Mouse (Mus musculus) kidney, embryonic 16.5 days (tissue): ENCODE measurements at regions not wholly inside any gene's neighbourhood (a gene's known extent, or its start where the extent isn't known, plus 50 kb on each side); places are given as distances from the start of the nearest gene placed in this dataset.

Source experiments
- ATAC-seq: fragments of 200-750 bp; cut with Nextera tagmentation; 2 replicates; pipeline ENCODE4 v1.8.0; 2017; ENCODE audit warnings: moderate TSS enrichment; ENCODE audit not compliant: low FRiP score, low TSS enrichment
- H3K27ac ChIP-seq: fragments of 300-500 bp; sonication (generic); 2 replicates; pipeline ENCODE4 v1.5.1; 2014; ENCODE audit warnings: low read length
- H3K27me3 ChIP-seq: fragments of 300-500 bp; sonication (generic); 2 replicates; pipeline ENCODE4 v1.6.1; 2014; ENCODE audit warnings: low read length, control low read depth, mixed read lengths; ENCODE audit not compliant: insufficient read depth
- H3K36me3 ChIP-seq: fragments of 300-500 bp; sonication (generic); 2 replicates; pipeline ENCODE4 v1.6.1; 2014; ENCODE audit warnings: low read length, control low read depth, mixed read lengths; ENCODE audit not compliant: insufficient read depth
- H3K4me1 ChIP-seq: fragments of 300-500 bp; sonication (generic); 2 replicates; pipeline ENCODE4 v1.6.1; 2014; ENCODE audit warnings: low read length, control low read depth, mixed read lengths; ENCODE audit not compliant: insufficient read depth
- H3K4me2 ChIP-seq: fragments of 300-500 bp; sonication (generic); replicated peaks from 2 replicates; pipeline ENCODE4 v1.6.1; 2014; ENCODE audit warnings: low read depth, low read length
- H3K4me3 ChIP-seq: fragments of 300-500 bp; sonication (generic); 2 replicates; pipeline ENCODE4 v1.5.1; 2014; ENCODE audit warnings: mild to moderate bottlenecking, low read length
- H3K9ac ChIP-seq: fragments of 300-500 bp; sonication (generic); replicated peaks from 2 replicates; pipeline ENCODE4 v1.6.1; 2014; ENCODE audit warnings: low read length
- H3K9me3 ChIP-seq: fragments of 300-500 bp; sonication (generic); 2 replicates; pipeline ENCODE4 v1.6.1; 2016; ENCODE audit warnings: low read length, control low read depth
- WGBS: fragments of 180-500 bp; shearing (Covaris S2); extraction: QIAGEN DNeasy Blood & Tissue Kit; methylation state at CpG from one replicate; pipeline ENCODE4 v1.1.7; 2014; 5-methylcytosine and 5-hydroxymethylcytosine counted together

DNA sequence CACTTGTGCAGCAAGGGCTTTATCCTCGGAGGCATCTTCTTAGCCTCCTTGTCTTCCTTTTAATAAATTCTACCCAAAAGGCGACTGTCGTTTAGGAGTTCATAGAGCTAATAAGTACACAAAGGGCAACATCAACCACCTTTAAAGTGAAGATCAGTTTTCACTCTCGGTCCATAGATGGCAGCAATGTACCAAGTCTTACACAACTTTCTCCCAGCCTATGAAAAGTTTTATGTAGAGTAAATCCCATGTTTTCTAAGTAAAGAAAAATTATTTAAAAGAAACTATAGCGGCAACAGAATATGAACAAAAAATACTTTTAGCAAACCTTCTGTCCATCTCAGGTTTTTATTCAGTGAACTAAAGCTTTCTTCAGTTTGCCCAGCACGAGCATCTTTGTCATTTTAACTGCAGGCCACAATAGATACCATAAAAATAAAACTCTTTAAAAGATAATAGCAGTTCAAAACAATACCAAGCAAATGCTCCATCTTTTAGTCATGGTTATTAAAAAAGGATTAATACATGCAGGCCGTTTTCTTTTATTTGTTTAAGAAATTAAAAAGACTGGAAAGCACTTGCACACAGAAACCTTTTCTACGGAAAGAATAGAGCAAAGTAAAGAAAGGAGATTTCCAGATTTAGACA is 443.6 kb upstream of the Klhl1 start:
- no peaks in the 10 kb centered on the region for H3K9me3 ChIP-seq
- H3K36me3 ChIP-seq: no peaks in the 10 kb centered on the region
- WGBS: 35% methylated on average over 8 of the region's 8 CpGs
- H3K4me2 ChIP-seq: no peak overlapping the region
- no peak; the same call in 1 of the 2 replicates for ATAC-seq
- H3K27me3 ChIP-seq: no peaks in the 10 kb centered on the region
- no peak overlapping the region for H3K27ac ChIP-seq
- no peak overlapping the region for H3K9ac ChIP-seq
- no peak overlapping the region for H3K4me3 ChIP-seq
- H3K4me1 ChIP-seq: no peaks in the 10 kb centered on the region

DNA sequence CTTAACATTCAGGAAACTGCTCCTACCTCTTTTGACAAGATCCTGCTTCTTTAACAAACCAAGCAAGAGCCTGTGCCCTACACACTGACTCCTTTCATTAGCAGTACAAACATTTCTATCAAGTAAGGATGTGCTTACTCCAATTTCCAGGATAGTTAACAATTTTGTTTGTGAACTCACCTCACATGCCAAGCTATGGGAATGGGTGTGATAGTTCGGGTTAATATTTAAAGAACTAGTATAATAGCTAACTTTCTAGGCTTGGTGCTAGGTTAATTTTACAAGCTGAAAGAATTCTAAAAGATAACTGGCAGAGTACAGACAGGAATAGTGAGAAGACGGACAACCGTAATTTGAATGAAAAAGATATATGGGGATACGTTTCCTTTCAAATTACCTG is 437.2 kb upstream of the Klhl1 start:
- 77% methylated on average over 4 of the region's 4 CpGs for WGBS
- H3K27me3 ChIP-seq: no peaks in the 10 kb centered on the region
- H3K27ac ChIP-seq: 0 out of 2 replicates have a peak overlapping the region, but pooled peaks have one; percentile 38
- peak; percentile 42; the same call in 1 of the 2 replicates for ATAC-seq
- no peak overlapping the region for H3K4me3 ChIP-seq
- no peaks in the 10 kb centered on the region for H3K9me3 ChIP-seq
- no peak overlapping the region for H3K9ac ChIP-seq
- H3K4me1 ChIP-seq: no peaks in the 10 kb centered on the region
- no peaks in the 10 kb centered on the region for H3K36me3 ChIP-seq
- no peak overlapping the region for H3K4me2 ChIP-seq

DNA sequence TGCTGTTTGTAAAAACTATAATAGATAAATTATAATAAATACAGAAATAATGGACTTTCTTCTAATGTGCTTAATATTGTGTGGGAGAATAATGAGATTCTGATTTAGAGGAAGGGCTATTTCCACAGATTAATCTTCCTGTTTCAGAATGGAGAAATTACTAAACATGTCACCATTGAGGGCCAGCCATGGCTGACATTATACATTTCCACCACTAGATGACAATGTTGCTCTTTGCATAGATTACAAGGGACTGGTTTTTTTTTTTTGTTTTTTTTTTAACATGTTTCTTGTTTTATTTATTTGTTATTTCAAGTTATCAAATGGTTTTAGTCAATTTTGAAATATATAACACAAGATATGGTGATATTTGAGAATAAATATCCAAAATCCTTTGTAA is 435.6 kb upstream of the Klhl1 start:
- Histone ChIP-seq H3K27ac (no peak overlapping the region), H3K4me1 (no peaks in the 10 kb centered on the region), H3K9me3 (no peaks in the 10 kb centered on the region), H3K4me2 (no peak overlapping the region), H3K4me3 (no peak overlapping the region), H3K9ac (no peak overlapping the region), H3K36me3 (no peaks in the 10 kb centered on the region), H3K27me3 (no peaks in the 10 kb centered on the region)
- ATAC-seq: no peak

DNA sequence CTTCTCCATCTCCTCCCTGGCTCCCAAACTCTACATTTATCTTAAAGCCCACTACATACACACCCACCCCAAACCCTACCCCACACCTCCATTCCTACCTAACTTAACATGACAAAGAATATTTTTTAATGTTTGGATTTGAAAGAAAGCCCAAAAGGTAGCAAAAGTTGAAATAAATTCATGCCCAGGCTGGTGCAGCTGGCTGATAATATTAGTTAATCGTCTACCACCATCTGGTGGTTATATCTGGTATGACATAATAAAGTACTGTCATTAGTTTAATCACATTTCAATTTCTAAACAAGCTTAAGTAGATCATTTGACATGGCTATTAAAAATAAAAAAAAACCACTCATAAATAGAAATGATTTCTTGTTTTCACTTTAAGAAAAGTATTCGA is 389.8 kb upstream of the Klhl1 start:
- no peaks in the 10 kb centered on the region for H3K36me3 ChIP-seq
- no peak overlapping the region for H3K4me3 ChIP-seq
- ATAC-seq: no peak
- no peak overlapping the region for H3K4me2 ChIP-seq
- H3K4me1 ChIP-seq: no peaks in the 10 kb centered on the region
- no peak overlapping the region for H3K27ac ChIP-seq
- 9% methylated on average over 2 of the region's 2 CpGs for whole genome bisulfite sequencing
- H3K27me3 ChIP-seq: no peaks in the 10 kb centered on the region
- no peaks in the 10 kb centered on the region for H3K9me3 ChIP-seq
- no peak overlapping the region for H3K9ac ChIP-seq

DNA sequence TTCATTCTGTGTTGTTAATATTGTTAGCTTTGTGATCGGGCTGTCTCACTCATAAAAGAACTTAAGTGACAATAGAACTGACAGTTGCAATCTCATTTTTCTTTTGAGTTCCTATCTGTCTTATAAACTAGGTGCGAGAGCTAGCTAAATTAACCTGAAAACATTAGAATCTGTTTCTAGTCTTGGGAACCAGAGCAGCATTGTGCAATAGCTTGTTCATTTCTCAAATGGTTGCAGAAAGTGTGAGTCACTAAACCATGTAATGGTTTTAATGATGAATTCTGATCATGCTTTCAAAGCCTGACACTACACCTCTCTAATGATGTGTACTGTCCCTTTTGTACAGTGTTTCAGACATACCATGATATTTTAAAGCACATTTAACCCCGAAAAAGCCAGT is 360.8 kb upstream of the Klhl1 start:
- Histone ChIP-seq H3K27me3 (no peaks in the 10 kb centered on the region), H3K4me3 (no peak overlapping the region), H3K27ac (no peak overlapping the region), H3K36me3 (no peaks in the 10 kb centered on the region), H3K4me2 (no peak overlapping the region), H3K9me3 (no peaks in the 10 kb centered on the region), H3K4me1 (no peaks in the 10 kb centered on the region), H3K9ac (no peak overlapping the region)
- 93% methylated on average over 3 of the region's 3 CpGs for WGBS
- ATAC-seq: no peak

DNA sequence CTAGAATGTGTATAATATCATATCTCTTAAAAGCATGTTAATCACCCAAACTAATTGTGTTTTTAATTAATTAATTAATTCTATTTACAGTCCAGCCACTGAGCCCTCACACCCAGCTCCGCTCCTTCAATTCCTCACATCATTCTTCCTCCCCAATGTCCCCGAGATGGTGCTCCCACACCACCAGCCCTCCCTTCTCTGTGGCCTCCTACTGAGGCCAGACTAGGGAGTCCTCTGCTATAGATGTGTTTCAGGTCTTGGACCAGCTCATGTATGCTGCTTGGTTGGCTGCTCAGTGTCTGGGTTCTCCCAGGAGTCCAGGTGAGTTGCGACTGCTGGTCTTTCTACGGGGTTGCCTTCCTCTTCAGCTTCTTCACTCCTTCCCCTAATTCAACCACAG is 353.1 kb upstream of the Klhl1 start:
- no peak overlapping the region for H3K9ac ChIP-seq
- H3K4me2 ChIP-seq: no peak overlapping the region
- ATAC-seq: no peak
- 83% methylated on average over 4 of the region's 4 CpGs for WGBS
- no peak overlapping the region for H3K4me3 ChIP-seq
- no peaks in the 10 kb centered on the region for H3K36me3 ChIP-seq
- no peaks in the 10 kb centered on the region for H3K9me3 ChIP-seq
- H3K27ac ChIP-seq: no peak overlapping the region
- no peaks in the 10 kb centered on the region for H3K27me3 ChIP-seq
- H3K4me1 ChIP-seq: no peaks in the 10 kb centered on the region

DNA sequence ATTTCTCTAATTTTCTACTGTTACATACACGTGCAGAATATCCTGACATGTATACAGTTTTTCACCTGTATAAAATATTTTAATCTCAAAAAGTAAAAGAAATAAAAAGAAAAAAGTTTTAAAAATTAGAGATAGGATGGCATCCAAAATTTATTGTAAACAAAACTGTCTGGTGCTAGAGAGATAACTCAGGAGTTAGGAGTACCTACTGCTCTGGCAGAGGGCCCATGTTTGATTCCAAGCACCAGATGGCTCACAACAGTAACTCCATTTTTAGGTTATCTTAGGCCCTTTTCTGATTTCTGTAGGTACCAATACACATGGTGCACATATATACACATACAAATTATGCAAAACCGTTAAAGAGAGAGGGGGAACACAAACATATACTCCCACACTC is 320.0 kb upstream of the Klhl1 start:
- H3K4me1 ChIP-seq: no peaks in the 10 kb centered on the region
- no peak overlapping the region for H3K4me2 ChIP-seq
- no peak overlapping the region for H3K27ac ChIP-seq
- H3K9me3 ChIP-seq: no peaks in the 10 kb centered on the region
- WGBS: 68% methylated on average over 2 of the region's 2 CpGs
- H3K4me3 ChIP-seq: no peak overlapping the region
- H3K27me3 ChIP-seq: no peaks in the 10 kb centered on the region
- ATAC-seq: no peak
- H3K36me3 ChIP-seq: no peaks in the 10 kb centered on the region
- no peak overlapping the region for H3K9ac ChIP-seq

DNA sequence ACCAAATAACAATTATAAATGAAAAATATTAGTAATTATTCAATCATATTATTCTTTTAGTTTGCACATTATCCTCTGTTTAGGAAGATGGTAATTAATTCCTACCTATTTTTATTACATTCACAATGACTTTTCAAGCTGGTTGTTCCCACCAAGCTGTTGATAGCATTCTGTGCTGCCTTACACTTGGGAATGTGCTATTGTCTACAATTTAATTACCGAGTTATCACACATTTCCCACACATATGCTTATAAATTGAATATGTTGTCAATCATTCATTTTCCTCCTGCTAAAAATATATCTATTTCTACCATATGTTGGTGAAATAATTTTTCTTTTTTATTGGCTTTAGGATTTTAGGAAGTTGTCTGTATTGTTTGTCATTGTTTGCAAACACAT is 306.2 kb upstream of the Klhl1 start:
- Histone ChIP-seq H3K4me1 (no peaks in the 10 kb centered on the region), H3K9me3 (no peaks in the 10 kb centered on the region), H3K27ac (no peak overlapping the region), H3K9ac (no peak overlapping the region), H3K36me3 (no peaks in the 10 kb centered on the region), H3K4me2 (no peak overlapping the region), H3K4me3 (no peak overlapping the region), H3K27me3 (no peaks in the 10 kb centered on the region)
- 78% methylated on average over 1 of the region's 1 CpGs for WGBS
- no peak for ATAC-seq

DNA sequence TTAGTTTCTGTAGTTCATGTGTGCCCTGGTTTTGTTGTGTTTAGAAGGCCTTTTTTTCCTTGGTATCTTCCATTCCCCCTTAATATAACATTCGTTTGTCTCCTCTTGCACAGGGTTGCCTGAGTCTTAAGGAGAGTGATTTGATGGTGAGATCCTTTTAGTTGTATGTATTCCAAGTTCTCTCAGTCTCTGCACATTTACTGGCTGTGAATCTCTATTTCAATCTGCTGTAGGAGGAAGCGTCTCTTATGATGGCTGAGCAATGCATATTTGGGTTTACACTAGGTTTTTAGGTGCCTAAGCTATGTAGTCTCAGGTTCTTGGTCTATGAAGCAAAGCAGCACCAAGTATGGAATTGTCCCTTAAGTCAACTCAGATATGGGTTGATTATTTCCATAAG is 296.8 kb upstream of the Klhl1 start:
- Histone ChIP-seq H3K27me3 (no peaks in the 10 kb centered on the region), H3K4me3 (no peak overlapping the region), H3K27ac (no peak overlapping the region), H3K4me2 (no peak overlapping the region), H3K9me3 (no peaks in the 10 kb centered on the region), H3K4me1 (no peaks in the 10 kb centered on the region), H3K9ac (no peak overlapping the region), H3K36me3 (no peaks in the 10 kb centered on the region)
- no peak for ATAC-seq
- 89% methylated on average over 2 of the region's 2 CpGs for WGBS

DNA sequence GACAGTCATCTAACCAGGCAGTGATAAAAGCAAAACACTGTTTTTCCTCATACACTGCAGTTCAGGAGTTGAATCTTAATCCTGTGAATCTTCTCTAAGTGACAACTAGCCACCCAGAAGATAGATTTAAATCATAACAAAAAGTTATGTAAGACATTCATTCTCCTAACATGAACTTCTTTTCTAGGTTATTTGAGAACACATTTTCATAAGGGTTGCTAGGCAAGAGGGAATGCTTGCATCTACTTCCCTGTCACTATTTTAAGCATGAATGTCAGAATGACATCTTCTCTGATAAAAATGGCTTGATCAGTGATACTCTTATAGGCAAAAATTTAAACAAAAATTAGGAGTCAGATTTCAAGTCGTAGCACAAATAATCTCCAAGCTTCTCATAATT is 286.4 kb upstream of the Klhl1 start:
- H3K9me3 ChIP-seq: no peaks in the 10 kb centered on the region
- H3K36me3 ChIP-seq: no peaks in the 10 kb centered on the region
- H3K9ac ChIP-seq: no peak overlapping the region
- H3K4me3 ChIP-seq: no peak overlapping the region
- 81% methylated on average over 1 of the region's 1 CpGs for WGBS
- H3K4me1 ChIP-seq: no peaks in the 10 kb centered on the region
- no peak for ATAC-seq
- no peaks in the 10 kb centered on the region for H3K27me3 ChIP-seq
- H3K4me2 ChIP-seq: no peak overlapping the region
- H3K27ac ChIP-seq: no peak overlapping the region
